Mouse (Mus musculus) kidney, adult 9 months (tissue): ENCODE results near the gene Gm20431.

Experiments
- DNase-seq: peaks from one replicate; pipeline ENCODE4 v3.0.0; 2022

The Gm20431 gene

GRCm38 (mm10) chr2:167688498-167689451 is 27.5 kb upstream of the Gm20431 start, which contains the start of gene Cebpb:
Gene Cebpb (plus strand): TSS chr2:167688915.
- peak; percentile 85 for DNase-seq

GRCm38 (mm10) chr2:167688126-167688497 is 26.8 kb upstream of the Gm20431 start:
- no peak for DNase-seq

- peak; percentile 32 for DNase-seq
Measured at GRCm38 (mm10) chr2:167687651-167688101, 26.4 kb upstream of the Gm20431 start.

- no peak for DNase-seq
Measured at GRCm38 (mm10) chr2:167687250-167687586, 25.9 kb upstream of the Gm20431 start.

GRCm38 (mm10) chr2:167686382-167687249 is 25.3 kb upstream of the Gm20431 start:
- no peak for DNase-seq

- no peak for DNase-seq
Measured at GRCm38 (mm10) chr2:167685865-167686264, 24.6 kb upstream of the Gm20431 start.

GRCm38 (mm10) chr2:167685137-167685536 is 23.8 kb upstream of the Gm20431 start:
- peak; percentile 99 for DNase-seq

- DNase-seq: no peak
Measured at GRCm38 (mm10) chr2:167683721-167684120, 22.4 kb upstream of the Gm20431 start.

GRCm38 (mm10) chr2:167680657-167681056 is 19.4 kb upstream of the Gm20431 start:
- peak; percentile 75 for DNase-seq

GRCm38 (mm10) chr2:167679902-167680430 is 18.7 kb upstream of the Gm20431 start:
- peak; percentile 82 for DNase-seq

GRCm38 (mm10) chr2:167678600-167678999 is 17.3 kb upstream of the Gm20431 start:
- DNase-seq: no peak

- DNase-seq: peak; percentile 72
Measured at GRCm38 (mm10) chr2:167675120-167675909, 14.0 kb upstream of the Gm20431 start.

GRCm38 (mm10) chr2:167672212-167672685 is 11.0 kb upstream of the Gm20431 start:
- peak; percentile 36 for DNase-seq

- DNase-seq: peak; percentile 90
Measured at GRCm38 (mm10) chr2:167671101-167671633, 9.9 kb upstream of the Gm20431 start.

- DNase-seq: no peak
Measured at GRCm38 (mm10) chr2:167669398-167669797, 8.1 kb upstream of the Gm20431 start.

- peak; percentile 89 for DNase-seq
Measured at GRCm38 (mm10) chr2:167668426-167668825, 7.1 kb upstream of the Gm20431 start.

- peak; percentile 95 for DNase-seq
Measured at GRCm38 (mm10) chr2:167665972-167666713, 4.8 kb upstream of the Gm20431 start.

GRCm38 (mm10) chr2:167662713-167663112 is 1.4 kb upstream of the Gm20431 start:
- DNase-seq: peak; percentile 87

- no peak for DNase-seq
Measured at GRCm38 (mm10) chr2:167660611-167660971, 705 bp downstream of the Gm20431 start.

- DNase-seq: peak; percentile 96
Measured at GRCm38 (mm10) chr2:167659847-167660610, 1.3 kb downstream of the Gm20431 start.
